Mouse (Mus musculus) heart, adult 10 weeks (tissue): Measurements from ENCODE around the gene Tanc2. TPM values are rescaled to one million over a fixed set of nuclear protein-coding genes. Genes with fewer than 3 reads are reported as not detected.

Experiments
- polyA plus RNA-seq: library from polyadenylated mRNA; stranded (reverse); fragments of 350-450 nt; fragmentation: Illumina TruSeq; extraction: RNeasy Lipid Tissue Mini Kit (QIAGEN cat#74804); gene quantifications from one replicate; pipeline ENCODE4 v1.2.3, GENCODE M21; 2014; ENCODE audit warnings: low read depth, low replicate concordance

Tanc2 gene
- polyA plus RNA-seq: 3.4 TPM

GRCm38 (mm10) chr11:105589877-105590641 is at the start of gene Tanc2:
TSS of gene Tanc2 (plus strand) at chr11:105589986.

GRCm38 (mm10) chr11:105952911-105953386 is 363.2 kb downstream of the Tanc2 start, which contains the start of gene Cyb561:
TSS of gene Cyb561 (minus strand) at chr11:105953336.

GRCm38 (mm10) chr11:105967741-105968574 is 378.2 kb downstream of the Tanc2 start, which contains the start of gene Ace:
TSS of gene Ace (plus strand) at chr11:105967945.

Other genes with a start within 250 kb of the Tanc2 start
- gene March10, start 133.3 kb upstream of the Tanc2 start, polyA plus RNA-seq: not detected